Mouse (Mus musculus) embryonic facial prominence, embryonic 10.5 days (tissue): ENCODE data around the gene Aldh1a3. TPM values are rescaled to one million over a fixed set of nuclear protein-coding genes. Genes with fewer than 3 reads are reported as not detected.

ENCODE experiments used
- DNase-seq: peaks from one replicate; pipeline ENCODE4 v3.0.0-alpha.2; 2017; ENCODE audit warnings: low spot score
- H3K27ac ChIP-seq: fragments of 300-500 bp; sonication (generic); replicated peaks from 2 replicates; pipeline ENCODE4 v1.5.1; 2016; ENCODE audit warnings: mild to moderate bottlenecking
- H3K27me3 ChIP-seq: fragments of 300-500 bp; sonication (generic); replicated peaks from 2 replicates; pipeline ENCODE4 v1.6.1; 2016; ENCODE audit warnings: low read depth, mild to moderate bottlenecking; ENCODE audit not compliant: poor library complexity, severe bottlenecking
- H3K36me3 ChIP-seq: fragments of 300-500 bp; sonication (generic); replicated peaks from 2 replicates; pipeline ENCODE4 v1.6.1; 2016; ENCODE audit warnings: mild to moderate bottlenecking, moderate library complexity
- H3K4me1 ChIP-seq: fragments of 300-500 bp; sonication (generic); 2 replicates; pipeline ENCODE4 v1.6.1; 2016
- H3K4me3 ChIP-seq: fragments of 300-500 bp; sonication (generic); 2 replicates; pipeline ENCODE4 v1.5.1; 2016; ENCODE audit warnings: mild to moderate bottlenecking, moderate library complexity
- H3K9me3 ChIP-seq: fragments of 300-500 bp; sonication (generic); 2 replicates; pipeline ENCODE4 v1.6.1; 2016; ENCODE audit warnings: mild to moderate bottlenecking
- WGBS: fragments of 180-500 bp; shearing (Covaris S2); methylation state at CpG from one replicate; pipeline ENCODE4 v1.1.7; 2016; 5-methylcytosine and 5-hydroxymethylcytosine counted together
- polyA plus RNA-seq: library from polyadenylated mRNA; unstranded; fragments of >200 nt; fragmentation: Nextera tagmentation; extraction: Ambion mirVana; gene quantifications from 2 replicates; pipeline ENCODE4 v1.2.1, GENCODE M21; 2016

The Aldh1a3 gene
- polyA plus RNA-seq, 1 experiment from 2014 or later = 39.7 TPM

DNA sequence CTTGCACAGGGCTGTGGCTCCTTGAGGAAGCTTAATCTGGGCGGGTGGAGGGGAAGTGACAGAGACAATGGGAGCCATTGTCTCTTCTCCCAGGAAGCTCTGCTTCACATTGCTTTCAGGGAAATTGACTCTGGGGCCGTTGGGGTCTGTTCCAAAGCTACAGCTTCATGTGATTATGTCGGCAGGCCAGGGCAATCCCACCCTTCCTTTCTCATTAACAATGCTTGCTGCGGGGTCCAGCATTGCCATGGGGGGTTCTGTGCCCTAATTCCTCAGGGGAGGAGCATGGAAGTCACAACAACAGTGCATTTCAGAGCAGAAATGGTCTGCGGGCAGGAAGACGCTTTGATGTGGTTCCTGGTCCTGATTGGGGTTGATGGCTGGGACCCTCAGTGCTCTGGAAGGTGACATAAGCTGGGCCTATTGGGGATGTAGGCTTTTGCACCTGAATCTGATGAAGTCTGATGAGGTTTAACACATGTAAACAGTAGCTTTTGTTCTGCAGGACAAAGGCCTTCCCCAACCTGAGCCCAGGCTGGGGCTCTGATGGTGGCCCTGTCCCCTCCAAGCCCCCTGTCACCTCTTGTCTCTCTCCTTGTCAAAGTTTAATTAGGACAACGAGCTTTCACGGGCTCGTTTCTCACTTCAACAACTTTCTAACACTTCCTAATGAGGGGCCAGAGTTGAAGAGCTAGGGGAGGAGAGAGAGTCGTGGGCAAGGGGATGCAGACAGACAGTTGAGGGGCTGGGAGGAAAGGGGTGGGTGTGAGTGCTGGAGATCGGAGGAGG, 18.0 kb upstream of the Aldh1a3 start:
- peak; percentile 22 for DNase-seq
- H3K9me3 ChIP-seq = no peaks in the 10 kb centered on the region
- H3K4me3 ChIP-seq = no peak overlapping the region
- H3K27me3 ChIP-seq = 0 out of 2 replicates have a peak, but pooled peaks cover 4% of the 10 kb centered on the region
- peak overlapping the region; percentile 68 for H3K27ac ChIP-seq
- H3K4me1 ChIP-seq = peaks cover 47% of the 10 kb centered on the region
- H3K36me3 ChIP-seq = no peaks in the 10 kb centered on the region
- 18% methylated on average over 11 of the region's 11 CpGs for WGBS

DNA sequence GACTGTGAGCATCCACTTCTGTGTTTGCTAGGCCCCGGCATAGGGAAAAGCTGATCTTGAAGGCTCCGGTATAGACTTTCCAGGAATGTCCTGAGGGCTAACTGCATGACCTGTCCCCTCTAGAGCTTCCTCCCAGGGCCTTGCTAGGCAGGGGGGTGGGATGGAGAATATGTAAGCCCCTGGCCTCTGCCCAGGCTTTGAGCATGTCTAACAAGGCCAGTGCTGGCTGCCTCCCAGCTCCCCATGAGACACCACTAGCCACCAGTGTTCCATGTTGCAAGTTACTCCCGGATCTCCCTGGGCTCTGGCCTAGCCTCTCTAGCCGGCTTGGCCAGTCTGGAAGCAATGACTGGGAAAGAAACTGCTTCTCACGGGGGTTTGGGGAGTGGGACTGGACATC, 17.4 kb upstream of the Aldh1a3 start:
- Histone ChIP-seq H3K27ac (peak overlapping the region; percentile 68), H3K9me3 (no peaks in the 10 kb centered on the region), H3K4me3 (no peak overlapping the region), H3K4me1 (peaks cover 40% of the 10 kb centered on the region), H3K36me3 (no peaks in the 10 kb centered on the region), H3K27me3 (0 out of 2 replicates have a peak, but pooled peaks cover 4% of the 10 kb centered on the region)
- 38% methylated on average over 5 of the region's 5 CpGs for WGBS
- DNase-seq = no peak

GRCm38 (mm10) chr7:66442501-66443369, 15.4 kb upstream of the Aldh1a3 start:
- H3K4me3 ChIP-seq = no peak overlapping the region
- 64% methylated on average over 15 of the region's 15 CpGs for WGBS
- H3K9me3 ChIP-seq = no peaks in the 10 kb centered on the region
- peaks cover 34% of the 10 kb centered on the region for H3K4me1 ChIP-seq
- no peaks in the 10 kb centered on the region for H3K36me3 ChIP-seq
- no peak for DNase-seq
- H3K27ac ChIP-seq = no peak overlapping the region; the same call in 1 of the 2 replicates
- H3K27me3 ChIP-seq = 0 out of 2 replicates have a peak, but pooled peaks cover 4% of the 10 kb centered on the region

GRCm38 (mm10) chr7:66438787-66439669, 11.7 kb upstream of the Aldh1a3 start:
- Histone ChIP-seq H3K36me3 (no peaks in the 10 kb centered on the region), H3K27me3 (0 out of 2 replicates have a peak, but pooled peaks cover 4% of the 10 kb centered on the region), H3K4me1 (peaks cover 16% of the 10 kb centered on the region), H3K27ac (no peak overlapping the region), H3K9me3 (no peaks in the 10 kb centered on the region), H3K4me3 (no peak overlapping the region)
- 70% methylated on average over 12 of the region's 12 CpGs for WGBS
- DNase-seq = no peak

DNA sequence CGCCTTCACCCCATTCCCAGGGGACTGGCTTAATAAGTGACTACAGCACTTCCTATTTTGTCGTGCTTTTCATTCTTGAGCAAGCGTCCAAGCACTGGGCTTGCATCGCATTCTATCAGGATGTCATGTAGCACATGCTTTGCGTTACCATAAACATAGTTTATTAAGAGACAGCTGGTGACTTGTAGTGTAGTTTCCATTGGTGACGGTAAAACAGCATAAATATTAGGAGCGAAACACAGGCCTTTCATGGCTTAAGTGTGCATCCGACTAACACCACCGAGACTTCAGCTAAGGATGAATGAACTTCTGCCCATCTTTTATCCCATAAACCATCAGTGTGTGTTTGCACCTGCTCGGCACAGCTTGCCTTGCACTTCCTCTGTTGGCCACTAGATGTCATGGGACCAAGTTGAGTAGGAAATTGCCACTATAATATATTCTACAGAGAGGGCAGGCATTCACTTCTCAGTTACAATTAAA, 7.2 kb upstream of the Aldh1a3 start:
- no peak overlapping the region for H3K4me3 ChIP-seq
- peaks cover 13% of the 10 kb centered on the region for H3K27me3 ChIP-seq
- H3K27ac ChIP-seq = no peak overlapping the region
- H3K4me1 ChIP-seq = peaks cover 7% of the 10 kb centered on the region
- no peaks in the 10 kb centered on the region for H3K36me3 ChIP-seq
- H3K9me3 ChIP-seq = no peaks in the 10 kb centered on the region
- WGBS = 56% methylated on average over 10 of the region's 10 CpGs
- peak; percentile 68 for DNase-seq

DNA sequence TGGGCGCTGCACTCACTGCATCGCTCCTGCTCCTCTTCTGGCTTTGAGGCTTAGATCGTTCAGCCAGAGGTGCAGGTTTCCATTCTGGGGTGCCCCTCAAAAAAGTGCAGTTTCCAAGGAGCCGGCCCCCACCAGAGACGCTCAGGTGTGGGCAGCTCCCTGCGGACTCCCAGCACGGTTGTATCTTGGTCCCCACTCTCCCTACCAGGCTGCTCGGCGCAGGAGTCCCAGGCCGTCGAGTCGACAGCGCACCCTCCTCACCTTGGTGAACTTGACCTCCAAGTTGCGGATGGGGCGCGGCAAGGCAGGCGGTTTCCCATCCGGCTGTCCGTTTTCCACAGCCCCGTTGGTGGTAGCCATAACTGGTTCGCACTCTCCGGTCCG, 272 bp downstream of the Aldh1a3 start:
- Histone ChIP-seq H3K4me1 (peaks cover 26% of the 10 kb centered on the region), H3K27me3 (peaks cover 78% of the 10 kb centered on the region), H3K27ac (peak overlapping the region; percentile 65), H3K36me3 (no peaks in the 10 kb centered on the region), H3K4me3 (peak overlapping the region; percentile 59), H3K9me3 (no peaks in the 10 kb centered on the region)
- under 1% methylated on average over 23 of the region's 23 CpGs for WGBS
- no peak for DNase-seq

- Histone ChIP-seq H3K27me3 (peaks cover 75% of the 10 kb centered on the region), H3K27ac (no peak overlapping the region), H3K4me1 (peaks cover 27% of the 10 kb centered on the region), H3K9me3 (no peaks in the 10 kb centered on the region), H3K36me3 (no peaks in the 10 kb centered on the region), H3K4me3 (no peak overlapping the region)
- WGBS = 73% methylated on average over 8 of the region's 8 CpGs
- no peak for DNase-seq
Measured at GRCm38 (mm10) chr7:66421903-66422302, 5.4 kb downstream of the Aldh1a3 start.

- peaks cover 45% of the 10 kb centered on the region for H3K27me3 ChIP-seq
- H3K4me1 ChIP-seq = peaks cover 17% of the 10 kb centered on the region
- no peaks in the 10 kb centered on the region for H3K36me3 ChIP-seq
- no peak overlapping the region for H3K4me3 ChIP-seq
- no peak overlapping the region for H3K27ac ChIP-seq
- 54% methylated on average over 12 of the region's 12 CpGs for WGBS
- H3K9me3 ChIP-seq = no peaks in the 10 kb centered on the region
- no peak for DNase-seq
Measured at GRCm38 (mm10) chr7:66418981-66419380, 8.3 kb downstream of the Aldh1a3 start.

DNA sequence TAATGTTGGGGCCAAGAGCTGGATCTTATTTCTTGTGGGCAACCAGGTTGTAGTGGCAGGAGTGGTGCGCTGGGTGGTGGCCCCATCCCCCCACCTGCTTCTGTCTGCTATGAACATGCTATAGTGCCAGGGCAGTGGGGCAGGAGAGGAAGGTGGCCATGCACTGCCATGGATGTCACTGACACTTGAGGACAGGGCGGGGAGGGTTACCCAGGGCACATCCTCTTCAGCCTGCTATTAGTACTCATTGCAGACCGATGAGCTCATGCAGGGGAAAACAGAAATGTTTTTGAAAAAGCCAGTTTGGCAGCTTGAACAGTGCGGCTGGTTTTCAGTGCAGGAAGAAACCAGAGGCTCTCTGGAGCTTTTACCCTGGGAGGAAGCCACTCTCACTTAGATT, 10.5 kb downstream of the Aldh1a3 start:
- H3K4me1 ChIP-seq = peaks cover 10% of the 10 kb centered on the region
- H3K27me3 ChIP-seq = peaks cover 29% of the 10 kb centered on the region
- WGBS = 85% methylated on average over 4 of the region's 4 CpGs
- no peak overlapping the region for H3K4me3 ChIP-seq
- no peaks in the 10 kb centered on the region for H3K9me3 ChIP-seq
- no peaks in the 10 kb centered on the region for H3K36me3 ChIP-seq
- H3K27ac ChIP-seq = no peak overlapping the region
- DNase-seq = no peak

- WGBS = 80% methylated on average over 7 of the region's 7 CpGs
- H3K27me3 ChIP-seq = peaks cover 7% of the 10 kb centered on the region; the same call in 1 of the 2 replicates
- H3K27ac ChIP-seq = no peak overlapping the region
- H3K36me3 ChIP-seq = no peaks in the 10 kb centered on the region
- peaks cover 6% of the 10 kb centered on the region for H3K4me1 ChIP-seq
- H3K9me3 ChIP-seq = no peaks in the 10 kb centered on the region
- H3K4me3 ChIP-seq = no peak overlapping the region
- no peak for DNase-seq
Measured at GRCm38 (mm10) chr7:66413093-66413492, 14.2 kb downstream of the Aldh1a3 start.

GRCm38 (mm10) chr7:66409433-66409832, 17.9 kb downstream of the Aldh1a3 start:
- Histone ChIP-seq H3K36me3 (no peaks in the 10 kb centered on the region), H3K27me3 (peaks cover 22% of the 10 kb centered on the region), H3K27ac (no peak overlapping the region), H3K9me3 (no peaks in the 10 kb centered on the region), H3K4me3 (no peak overlapping the region), H3K4me1 (peaks cover 24% of the 10 kb centered on the region)
- peak; percentile 60 for DNase-seq
- WGBS = 69% methylated on average over 6 of the region's 6 CpGs

DNA sequence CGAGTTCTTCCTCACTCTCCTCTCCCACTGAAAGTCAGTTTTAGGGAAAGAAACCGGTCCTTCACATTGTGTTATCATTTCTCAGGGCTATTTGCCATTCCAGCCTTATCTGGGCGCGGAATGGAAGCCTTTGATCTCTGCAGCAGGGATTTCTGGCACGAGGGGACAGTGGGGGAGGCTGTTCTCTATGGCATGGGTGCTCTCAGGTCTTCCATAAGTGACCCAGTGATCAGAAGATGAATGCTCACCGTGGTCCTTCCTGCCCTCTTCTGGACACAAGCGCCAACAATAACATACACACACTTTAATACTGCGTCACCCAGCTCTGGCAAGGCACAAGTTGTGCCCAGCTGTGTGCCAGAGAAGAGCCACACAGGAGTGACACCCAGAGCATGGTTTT, 20.3 kb downstream of the Aldh1a3 start:
- no peak overlapping the region for H3K4me3 ChIP-seq
- peaks cover 29% of the 10 kb centered on the region for H3K4me1 ChIP-seq
- DNase-seq = no peak
- no peak overlapping the region for H3K27ac ChIP-seq
- 77% methylated on average over 8 of the region's 8 CpGs for WGBS
- no peaks in the 10 kb centered on the region for H3K9me3 ChIP-seq
- H3K27me3 ChIP-seq = peaks cover 22% of the 10 kb centered on the region
- no peaks in the 10 kb centered on the region for H3K36me3 ChIP-seq
